Mouse (Mus musculus): ENCODE measurements at regions not wholly inside any gene's neighbourhood (a gene's known extent, or its start where the extent isn't known, plus 50 kb on each side); places are given as distances from the start of the nearest gene placed in this dataset.
A peak's percentile ranks its signal among the peaks of the same experiment; 100 is the strongest.

- Histone ChIP-seq H3K4me3 (no peak overlapping the region), H3K9me3 (no peaks in the 10 kb centered on the region), H3K4me2 (no peak overlapping the region), H3K27ac (no peak overlapping the region), H3K9ac (no peak overlapping the region), H3K36me3 (no peaks in the 10 kb centered on the region), H3K4me1 (no peaks in the 10 kb centered on the region), H3K27me3 (0 out of 2 replicates have a peak, but pooled peaks cover 3% of the 10 kb centered on the region)
- 83% methylated on average over 4 of the region's 4 CpGs for WGBS
- no peak for ATAC-seq (ENCODE audit: insufficient number of reproducible peaks, insufficient read depth, low FRiP score, low TSS enrichment, low read depth)
Measured at GRCm38 (mm10) chr8:115896066-115896465, 188.5 kb upstream of the Maf start.

DNA sequence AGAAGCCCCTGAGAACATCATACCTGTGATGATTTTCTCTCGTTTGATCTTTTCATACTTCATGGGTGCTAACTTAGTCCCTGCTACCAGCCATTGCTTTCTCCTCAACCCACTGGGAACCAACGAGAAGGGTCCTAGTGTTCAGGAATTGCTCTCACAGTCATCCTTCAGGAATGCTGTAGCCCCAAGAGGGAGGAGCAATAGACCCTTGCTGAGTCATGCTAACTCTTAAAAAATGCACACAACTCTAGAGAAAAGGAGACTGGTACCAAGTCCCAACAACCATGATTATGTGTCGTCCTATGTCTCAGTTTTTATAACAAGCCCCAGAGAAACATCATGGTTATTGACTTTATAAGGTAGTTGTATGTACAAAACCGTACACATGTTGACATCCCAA, 180.7 kb upstream of the Maf start:
- Histone ChIP-seq H3K27me3 (no peaks in the 10 kb centered on the region), H3K4me2 (no peak overlapping the region), H3K9me3 (no peaks in the 10 kb centered on the region), H3K9ac (no peak overlapping the region), H3K4me3 (no peak overlapping the region), H3K27ac (no peak overlapping the region), H3K36me3 (no peaks in the 10 kb centered on the region), H3K4me1 (no peaks in the 10 kb centered on the region)
- WGBS: 81% methylated on average over 4 of the region's 4 CpGs
- ATAC-seq (ENCODE audit: insufficient number of reproducible peaks, insufficient read depth, low FRiP score, low TSS enrichment, low read depth): no peak

- H3K9ac ChIP-seq: no peak overlapping the region
- ATAC-seq (ENCODE audit: insufficient number of reproducible peaks, insufficient read depth, low FRiP score, low TSS enrichment, low read depth): no peak
- no peaks in the 10 kb centered on the region for H3K9me3 ChIP-seq
- H3K36me3 ChIP-seq: no peaks in the 10 kb centered on the region
- WGBS: 28% methylated on average over 2 of the region's 2 CpGs
- no peak overlapping the region for H3K4me3 ChIP-seq
- H3K27ac ChIP-seq: no peak overlapping the region
- H3K4me2 ChIP-seq: no peak overlapping the region
- no peaks in the 10 kb centered on the region for H3K4me1 ChIP-seq
- no peaks in the 10 kb centered on the region for H3K27me3 ChIP-seq
Measured at GRCm38 (mm10) chr8:115885121-115885743, 177.6 kb upstream of the Maf start.

DNA sequence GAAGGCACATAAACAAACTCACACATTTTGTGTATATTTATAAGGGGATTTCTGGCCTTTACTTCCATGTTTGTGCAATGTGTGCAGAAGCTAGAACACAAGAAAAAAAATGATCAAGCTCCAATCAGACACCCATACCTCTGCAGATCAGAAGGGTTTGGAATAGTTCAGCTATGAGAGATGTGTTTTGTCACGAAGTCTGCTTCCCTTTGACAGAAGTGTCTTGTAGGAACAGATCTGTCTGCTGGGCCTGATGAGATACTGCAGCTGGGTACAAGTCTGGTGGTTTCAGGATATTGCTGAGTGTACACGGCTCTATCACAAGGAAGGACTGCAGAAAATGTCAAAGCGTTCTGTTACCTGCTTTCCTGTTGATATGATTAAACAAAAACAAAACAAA, 176.2 kb upstream of the Maf start:
- Histone ChIP-seq H3K9ac (no peak overlapping the region), H3K27ac (no peak overlapping the region), H3K4me3 (no peak overlapping the region), H3K9me3 (no peaks in the 10 kb centered on the region), H3K36me3 (no peaks in the 10 kb centered on the region), H3K27me3 (no peaks in the 10 kb centered on the region), H3K4me1 (no peaks in the 10 kb centered on the region), H3K4me2 (no peak overlapping the region)
- ATAC-seq (ENCODE audit: insufficient number of reproducible peaks, insufficient read depth, low FRiP score, low TSS enrichment, low read depth): no peak
- 73% methylated on average over 3 of the region's 3 CpGs for WGBS

DNA sequence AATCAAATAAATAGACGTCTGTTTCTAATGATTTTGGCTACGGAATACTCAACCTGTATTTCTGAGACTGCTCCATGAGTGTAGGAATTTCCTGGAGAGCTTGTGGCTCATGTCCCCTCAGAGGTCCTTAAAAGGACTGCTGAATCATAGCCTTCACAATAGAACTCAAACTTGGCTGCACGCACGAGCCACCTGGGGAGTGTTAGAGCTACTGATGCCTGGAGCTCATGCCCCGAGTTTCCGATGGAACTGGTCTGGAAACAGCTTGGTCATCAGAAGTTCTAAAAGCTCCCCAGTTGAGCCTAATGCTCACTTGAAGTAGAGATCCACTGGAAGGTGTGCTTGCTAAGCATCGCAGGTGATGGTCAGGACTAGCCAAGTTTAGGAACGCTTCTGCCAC, 174.3 kb upstream of the Maf start:
- Histone ChIP-seq H3K27me3 (no peaks in the 10 kb centered on the region), H3K36me3 (no peaks in the 10 kb centered on the region), H3K27ac (no peak overlapping the region), H3K4me1 (no peaks in the 10 kb centered on the region), H3K9me3 (no peaks in the 10 kb centered on the region), H3K4me2 (no peak overlapping the region), H3K4me3 (no peak overlapping the region), H3K9ac (no peak overlapping the region)
- 75% methylated on average over 8 of the region's 8 CpGs for WGBS
- ATAC-seq (ENCODE audit: insufficient number of reproducible peaks, insufficient read depth, low FRiP score, low TSS enrichment, low read depth): no peak

GRCm38 (mm10) chr8:115874789-115875188, 167.2 kb upstream of the Maf start:
- H3K4me3 ChIP-seq: no peak overlapping the region
- peaks cover 12% of the 10 kb centered on the region; the same call in 1 of the 2 replicates for H3K4me1 ChIP-seq
- WGBS: 55% methylated on average over 7 of the region's 7 CpGs
- H3K27ac ChIP-seq: peak overlapping the region; percentile 58
- no peak overlapping the region for H3K9ac ChIP-seq
- H3K36me3 ChIP-seq: no peaks in the 10 kb centered on the region
- no peaks in the 10 kb centered on the region for H3K9me3 ChIP-seq
- no peak overlapping the region for H3K4me2 ChIP-seq
- no peaks in the 10 kb centered on the region for H3K27me3 ChIP-seq
- ATAC-seq (ENCODE audit: insufficient number of reproducible peaks, insufficient read depth, low FRiP score, low TSS enrichment, low read depth): no peak

DNA sequence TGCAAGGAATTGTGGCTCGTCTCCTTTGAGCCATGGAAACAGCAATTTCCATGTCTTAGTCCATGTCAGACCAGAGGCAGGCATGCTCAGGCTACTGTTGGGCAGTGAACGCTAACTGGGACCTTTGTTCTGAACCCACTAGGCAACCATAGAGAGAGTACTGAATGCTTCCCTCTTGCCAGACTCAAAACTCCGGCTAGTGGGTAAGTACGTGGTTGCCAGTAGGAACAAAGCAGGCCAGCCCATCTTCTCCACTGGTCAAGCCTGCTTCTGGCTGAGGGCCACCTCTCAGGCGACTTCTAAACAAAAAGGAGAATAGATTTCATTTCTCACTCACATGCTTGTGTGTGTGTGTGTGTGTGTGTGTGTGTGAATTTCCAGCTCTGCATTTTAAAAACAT, 163.8 kb upstream of the Maf start:
- H3K4me2 ChIP-seq: no peak overlapping the region
- no peak overlapping the region for H3K4me3 ChIP-seq
- no peaks in the 10 kb centered on the region for H3K9me3 ChIP-seq
- no peaks in the 10 kb centered on the region for H3K27me3 ChIP-seq
- no peak for ATAC-seq (ENCODE audit: insufficient number of reproducible peaks, insufficient read depth, low FRiP score, low TSS enrichment, low read depth)
- H3K4me1 ChIP-seq: peaks cover 12% of the 10 kb centered on the region; the same call in 1 of the 2 replicates
- no peak overlapping the region for H3K9ac ChIP-seq
- no peak overlapping the region for H3K27ac ChIP-seq
- H3K36me3 ChIP-seq: no peaks in the 10 kb centered on the region
- WGBS: 71% methylated on average over 5 of the region's 5 CpGs

GRCm38 (mm10) chr8:115861381-115861780, 153.8 kb upstream of the Maf start:
- Histone ChIP-seq H3K36me3 (no peaks in the 10 kb centered on the region), H3K4me3 (no peak overlapping the region), H3K9ac (no peak overlapping the region), H3K9me3 (no peaks in the 10 kb centered on the region), H3K4me2 (no peak overlapping the region), H3K27me3 (0 out of 2 replicates have a peak, but pooled peaks cover 2% of the 10 kb centered on the region), H3K27ac (no peak overlapping the region), H3K4me1 (peaks cover 13% of the 10 kb centered on the region)
- no peak for ATAC-seq (ENCODE audit: insufficient number of reproducible peaks, insufficient read depth, low FRiP score, low TSS enrichment, low read depth)
- 80% methylated on average over 3 of the region's 3 CpGs for WGBS

GRCm38 (mm10) chr8:115859406-115859805, 151.8 kb upstream of the Maf start:
- H3K4me3 ChIP-seq: no peak overlapping the region
- no peak for ATAC-seq (ENCODE audit: insufficient number of reproducible peaks, insufficient read depth, low FRiP score, low TSS enrichment, low read depth)
- no peak overlapping the region for H3K4me2 ChIP-seq
- H3K36me3 ChIP-seq: no peaks in the 10 kb centered on the region
- WGBS: 71% methylated on average over 8 of the region's 8 CpGs
- H3K9me3 ChIP-seq: no peaks in the 10 kb centered on the region
- H3K9ac ChIP-seq: no peak overlapping the region
- 0 out of 2 replicates have a peak, but pooled peaks cover 2% of the 10 kb centered on the region for H3K27me3 ChIP-seq
- no peak overlapping the region for H3K27ac ChIP-seq
- H3K4me1 ChIP-seq: peaks cover 13% of the 10 kb centered on the region

DNA sequence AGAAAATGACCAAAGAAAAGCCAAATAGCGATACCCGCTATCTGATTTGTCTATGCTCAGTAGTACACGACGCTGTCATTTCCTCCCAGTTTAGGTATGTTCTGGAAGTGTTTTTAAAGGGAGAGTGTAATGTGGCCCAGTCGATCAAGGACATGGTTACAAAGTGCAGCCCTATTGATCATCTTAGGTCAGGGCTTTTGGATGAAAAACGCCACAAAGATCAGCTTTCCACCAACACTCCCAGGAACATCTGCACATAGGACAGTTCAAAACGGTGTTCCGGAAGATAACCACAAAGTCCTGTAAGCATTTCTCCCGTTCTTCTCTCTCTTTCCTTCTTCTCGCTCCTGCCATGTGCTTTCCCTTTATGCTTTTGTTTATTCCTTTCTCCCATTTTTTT, 149.2 kb upstream of the Maf start:
- Histone ChIP-seq H3K4me1 (peaks cover 4% of the 10 kb centered on the region; the same call in 1 of the 2 replicates), H3K27me3 (0 out of 2 replicates have a peak, but pooled peaks cover 2% of the 10 kb centered on the region), H3K4me3 (no peak overlapping the region), H3K27ac (no peak overlapping the region), H3K36me3 (no peaks in the 10 kb centered on the region), H3K9ac (no peak overlapping the region), H3K9me3 (no peaks in the 10 kb centered on the region), H3K4me2 (no peak overlapping the region)
- WGBS: 85% methylated on average over 10 of the region's 10 CpGs
- ATAC-seq (ENCODE audit: insufficient number of reproducible peaks, insufficient read depth, low FRiP score, low TSS enrichment, low read depth): no peak

- H3K9ac ChIP-seq: no peak overlapping the region
- 87% methylated on average over 8 of the region's 8 CpGs for WGBS
- no peak for ATAC-seq (ENCODE audit: insufficient number of reproducible peaks, insufficient read depth, low FRiP score, low TSS enrichment, low read depth)
Measured at GRCm38 (mm10) chr8:115855934-115856629, 148.5 kb upstream of the Maf start.

GRCm38 (mm10) chr8:115854209-115854900, 146.8 kb upstream of the Maf start:
- Histone ChIP-seq H3K4me3 (no peak overlapping the region), H3K36me3 (no peaks in the 10 kb centered on the region; the same call in 1 of the 2 replicates), H3K27me3 (no peaks in the 10 kb centered on the region), H3K4me1 (peaks cover 2% of the 10 kb centered on the region; the same call in 1 of the 2 replicates), H3K9me3 (no peaks in the 10 kb centered on the region), H3K4me2 (no peak overlapping the region), H3K27ac (no peak overlapping the region), H3K9ac (no peak overlapping the region)
- ATAC-seq (ENCODE audit: insufficient number of reproducible peaks, insufficient read depth, low FRiP score, low TSS enrichment, low read depth): no peak
- 85% methylated on average over 9 of the region's 9 CpGs for WGBS

More at GRCm38 (mm10) chr8:115855934-115856629, 148.5 kb upstream of the Maf start:
- Histone ChIP-seq H3K4me3 (no peak overlapping the region), H3K36me3 (no peaks in the 10 kb centered on the region), H3K4me2 (no peak overlapping the region), H3K27me3 (no peaks in the 10 kb centered on the region), H3K4me1 (peaks cover 4% of the 10 kb centered on the region; the same call in 1 of the 2 replicates), H3K27ac (no peak overlapping the region), H3K9me3 (no peaks in the 10 kb centered on the region)
